In the genomic region with DNA sequence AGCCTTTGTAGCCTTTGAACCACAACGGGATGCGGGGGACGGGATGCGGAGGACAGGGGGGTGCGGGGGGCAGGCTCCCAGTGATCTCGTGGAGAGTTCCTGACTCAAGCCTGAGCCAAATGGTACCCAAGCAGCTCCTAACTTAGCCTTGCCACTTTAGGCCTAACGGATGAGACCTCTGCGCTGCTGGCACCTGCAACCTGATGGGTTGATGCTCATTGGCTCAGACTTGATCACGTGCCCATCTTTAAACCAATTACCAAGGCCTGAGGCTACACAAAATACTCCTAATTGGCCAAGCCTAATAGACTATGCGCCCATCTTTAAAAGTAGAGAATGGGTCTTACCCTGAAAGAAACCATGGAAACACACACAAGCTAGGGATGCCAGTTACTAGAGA, we compare ENCODE assay signal across 12 mouse cellular contexts.
"Had no signal": no experiment of that assay in that cellular context is flagged by ENCODE, and none has a peak within 500 bp of the region (broad histone marks: within the 10 kb centered on the region; RNA-seq: fewer than 3 reads in every experiment).

No protein-coding gene starts in this region.

- H3K36me3 ChIP-seq: limb, embryonic 15.5 days; liver, embryonic 13.5 days; lung, embryonic 15.5 days; midbrain, embryonic 15.5 days; neural tube, embryonic 13.5 days; stomach, embryonic 15.5 days had no signal

- H3K27ac ChIP-seq: liver, embryonic 13.5 days; midbrain, embryonic 15.5 days; neural tube, embryonic 13.5 days had no signal

- H3K9me3 ChIP-seq: limb, embryonic 15.5 days; liver, embryonic 13.5 days; lung, embryonic 15.5 days; midbrain, embryonic 15.5 days; neural tube, embryonic 13.5 days; stomach, embryonic 15.5 days had no signal

- ATAC-seq: liver, postnatal 0 days; midbrain, embryonic 15.5 days had no signal

- H3K4me2 ChIP-seq: liver, embryonic 13.5 days; lung, embryonic 15.5 days; midbrain, embryonic 15.5 days; neural tube, embryonic 13.5 days; stomach, embryonic 15.5 days had no signal

- DNase-seq: kidney, adult 2 months; kidney, postnatal 25 days; left cerebral cortex, postnatal 4 days; liver, embryonic 13.5 days; liver, postnatal 0 days; right cerebral cortex, postnatal 14 days; thymus, postnatal 4 days had no signal

- H3K27me3 ChIP-seq: midbrain, embryonic 15.5 days; stomach, embryonic 15.5 days had no signal

- H3K4me3 ChIP-seq: limb, embryonic 15.5 days; liver, embryonic 13.5 days; lung, embryonic 15.5 days; midbrain, embryonic 15.5 days; neural tube, embryonic 13.5 days; stomach, embryonic 15.5 days had no signal

- H3K9ac ChIP-seq: limb, embryonic 15.5 days; liver, embryonic 13.5 days; liver, postnatal 0 days; lung, embryonic 15.5 days; midbrain, embryonic 15.5 days; neural tube, embryonic 13.5 days; stomach, embryonic 15.5 days had no signal
